Mouse (Mus musculus) E14TG2a.4 (cell line): ENCODE data around the gene Pspn.
A peak's percentile ranks its signal among the peaks of the same experiment; 100 is the strongest.

Experiments used
- H3K27me3 ChIP-seq: 2 replicates; pipeline ENCODE4 v1.6.1; 2014; ENCODE audit warnings: low read length, control low read depth; ENCODE audit not compliant: insufficient read depth
- H3K36me3 ChIP-seq: 2 replicates; pipeline ENCODE4 v1.6.1; 2014; ENCODE audit warnings: low read length, control low read depth; ENCODE audit not compliant: insufficient read depth
- H3K4me1 ChIP-seq: replicated peaks from 2 replicates; pipeline ENCODE4 v1.6.1; 2014; ENCODE audit warnings: low read depth, low read length, control low read depth
- H3K4me3 ChIP-seq: replicated peaks from 2 replicates; pipeline ENCODE4 v1.5.1; 2014; ENCODE audit warnings: mild to moderate bottlenecking, low read length
- H3K9me3 ChIP-seq: 2 replicates; pipeline ENCODE4 v1.6.1; 2014; ENCODE audit warnings: low read length, control low read depth
- CTCF ChIP-seq: conservative IDR thresholded peaks from 2 replicates; pipeline ENCODE4 v1.5.1; 2014; ENCODE audit warnings: low read length
- NANOG ChIP-seq: IDR thresholded peaks from 2 replicates; pipeline ENCODE4 v1.6.1; 2014; ENCODE audit warnings: borderline replicate concordance, low read length, mixed read lengths
- POU5F1 ChIP-seq: IDR thresholded peaks from 2 replicates; pipeline ENCODE4 v1.6.1; 2014; ENCODE audit warnings: low read length, borderline replicate concordance

Gene Pspn

GRCm38 (mm10) chr17:56989467-56990114, 10.2 kb downstream of the Pspn start:
- H3K4me1 ChIP-seq: peaks cover 45% of the 10 kb centered on the region
- no peaks in the 10 kb centered on the region for H3K27me3 ChIP-seq
- H3K4me3 ChIP-seq: peak overlapping the region; percentile 98
- peaks cover 38% of the 10 kb centered on the region for H3K36me3 ChIP-seq
- H3K9me3 ChIP-seq: no peaks in the 10 kb centered on the region
- TF ChIP-seq NANOG (no peak; the same call in 1 of the 2 replicates), POU5F1 (no peak)

- H3K36me3 ChIP-seq: peaks cover 31% of the 10 kb centered on the region
- no peaks in the 10 kb centered on the region for H3K9me3 ChIP-seq
- peaks cover 44% of the 10 kb centered on the region for H3K4me1 ChIP-seq
- TF ChIP-seq POU5F1: no peak
- H3K27me3 ChIP-seq: no peaks in the 10 kb centered on the region
- H3K4me3 ChIP-seq: peak overlapping the region; percentile 98; the same call in 1 of the 2 replicates
These were observed 10.8 kb downstream of the Pspn start for GRCm38 (mm10) chr17:56988921-56989430.

GRCm38 (mm10) chr17:56988441-56988840, 11.4 kb downstream of the Pspn start:
- H3K4me1 ChIP-seq: peaks cover 39% of the 10 kb centered on the region
- H3K36me3 ChIP-seq: peaks cover 26% of the 10 kb centered on the region
- TF ChIP-seq POU5F1 (no peak), NANOG (no peak), CTCF (no peak)
- H3K27me3 ChIP-seq: no peaks in the 10 kb centered on the region
- no peaks in the 10 kb centered on the region for H3K9me3 ChIP-seq
- no peak overlapping the region for H3K4me3 ChIP-seq

GRCm38 (mm10) chr17:56986105-56986805, 13.6 kb downstream of the Pspn start:
- Histone ChIP-seq H3K36me3 (peaks cover 4% of the 10 kb centered on the region), H3K4me3 (no peak overlapping the region), H3K9me3 (no peaks in the 10 kb centered on the region), H3K27me3 (no peaks in the 10 kb centered on the region), H3K4me1 (peaks cover 17% of the 10 kb centered on the region)
- TF ChIP-seq POU5F1 (no peak), CTCF (no peak), NANOG (no peak)

DNA sequence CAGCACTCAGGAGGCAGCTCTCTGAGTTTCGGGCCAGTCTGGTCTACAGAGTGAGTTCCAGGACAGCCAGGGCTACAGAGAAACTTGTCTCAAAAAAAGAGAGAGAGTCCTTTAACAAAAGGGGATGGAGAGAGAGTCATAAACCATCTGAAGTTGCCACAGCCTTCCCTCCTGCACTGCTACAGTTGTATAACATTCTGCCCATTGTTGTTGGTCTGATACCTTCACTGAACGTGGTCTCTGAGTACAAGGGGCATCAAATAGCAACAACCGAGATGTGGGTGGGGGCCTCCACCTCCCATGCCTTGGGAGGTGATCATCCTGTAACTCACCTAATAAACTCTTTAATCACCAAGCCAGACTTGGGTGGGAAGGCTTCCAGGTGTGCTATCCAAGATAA, 14.2 kb downstream of the Pspn start:
- H3K9me3 ChIP-seq: no peaks in the 10 kb centered on the region
- no peak overlapping the region for H3K4me3 ChIP-seq
- TF ChIP-seq CTCF (no peak), NANOG (no peak), POU5F1 (no peak)
- no peaks in the 10 kb centered on the region for H3K36me3 ChIP-seq
- no peaks in the 10 kb centered on the region for H3K27me3 ChIP-seq
- H3K4me1 ChIP-seq: peaks cover 12% of the 10 kb centered on the region

DNA sequence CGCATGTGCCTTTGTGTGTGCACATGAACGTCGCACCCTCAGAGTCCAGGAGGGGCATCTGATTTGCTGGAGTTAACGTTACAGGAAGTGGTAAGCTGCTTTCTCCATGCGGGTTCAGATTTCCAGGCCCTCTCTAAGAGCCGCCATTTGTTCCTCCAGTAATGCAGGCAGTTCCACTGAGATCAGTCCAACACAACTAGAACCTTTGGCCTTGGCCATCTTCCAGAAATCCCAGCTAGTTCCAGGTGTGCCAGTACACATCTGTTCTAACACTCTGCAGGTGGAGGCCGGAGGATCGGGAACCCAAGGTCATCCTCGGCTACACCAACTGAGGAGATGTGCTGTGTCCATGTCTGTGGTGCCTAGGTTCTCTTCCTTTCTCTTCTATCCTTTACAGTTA, 14.9 kb downstream of the Pspn start:
- Histone ChIP-seq H3K4me1 (peaks cover 12% of the 10 kb centered on the region), H3K4me3 (no peak overlapping the region), H3K27me3 (no peaks in the 10 kb centered on the region), H3K36me3 (no peaks in the 10 kb centered on the region), H3K9me3 (no peaks in the 10 kb centered on the region)
- TF ChIP-seq NANOG: no peak
- no peak for TF ChIP-seq CTCF
- no peak for TF ChIP-seq POU5F1

DNA sequence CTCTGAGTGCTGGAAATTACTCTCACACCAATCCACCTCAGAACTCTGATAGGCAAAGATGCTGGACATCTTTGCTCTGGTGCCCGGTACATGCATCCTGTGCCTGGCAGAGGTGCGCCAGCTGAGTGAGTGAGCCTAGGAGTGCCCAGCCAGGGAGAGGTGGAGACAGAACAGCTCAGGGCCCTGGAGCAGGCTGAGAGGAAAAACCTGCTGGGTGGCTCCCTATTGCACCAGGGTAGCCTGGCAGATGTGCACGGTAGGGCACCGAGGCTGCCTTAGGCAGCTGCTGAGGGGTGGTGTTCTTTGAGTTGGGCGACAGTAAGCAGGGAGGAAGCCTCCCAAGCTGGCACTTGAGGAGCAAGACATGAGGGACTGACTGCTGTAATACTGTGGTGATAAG, 17.8 kb downstream of the Pspn start, which contains the start of gene Acer1:
TSS of gene Acer1 (minus strand) at position 114 of the 400 bp plus-strand sequence.
- Histone ChIP-seq H3K4me3 (no peak within 1 kb of the TSS), H3K36me3 (no peaks in the 10 kb centered on the region), H3K4me1 (peaks cover 3% of the 10 kb centered on the region), H3K9me3 (no peaks in the 10 kb centered on the region), H3K27me3 (no peaks in the 10 kb centered on the region; the same call in 1 of the 2 replicates)
- no peak for TF ChIP-seq CTCF
- TF ChIP-seq NANOG: no peak
- TF ChIP-seq POU5F1: no peak

GRCm38 (mm10) chr17:56981049-56981448, 18.8 kb downstream of the Pspn start:
- Histone ChIP-seq H3K36me3 (no peaks in the 10 kb centered on the region), H3K4me3 (no peak overlapping the region), H3K27me3 (peaks cover 2% of the 10 kb centered on the region; the same call in 1 of the 2 replicates), H3K4me1 (peaks cover 10% of the 10 kb centered on the region), H3K9me3 (no peaks in the 10 kb centered on the region)
- TF ChIP-seq NANOG (no peak), CTCF (no peak), POU5F1 (no peak)

- Histone ChIP-seq H3K36me3 (no peaks in the 10 kb centered on the region), H3K4me3 (no peak overlapping the region)
- no peak for TF ChIP-seq CTCF
- no peak for TF ChIP-seq NANOG
- no peak for TF ChIP-seq POU5F1
These were observed 20.3 kb downstream of the Pspn start for GRCm38 (mm10) chr17:56979524-56979923.

More at GRCm38 (mm10) chr17:56979524-56979923, 20.3 kb downstream of the Pspn start:
- Histone ChIP-seq H3K4me1 (peaks cover 15% of the 10 kb centered on the region), H3K9me3 (no peaks in the 10 kb centered on the region), H3K27me3 (peaks cover 2% of the 10 kb centered on the region; the same call in 1 of the 2 replicates)
